Mouse (Mus musculus): ENCODE measurements around the gene Wdfy3. TPM values are rescaled to one million over a fixed set of nuclear protein-coding genes. Genes with fewer than 3 reads are reported as not detected.
"Not testable (repeated sequence)": the region's sequence is repeated elsewhere in the genome, so short reads cannot be mapped to it uniquely, and the experiment has no call there.

The Wdfy3 gene
- total RNA-seq, 1 experiment from 2014 or later, result 20.8 TPM

- no peak for ATAC-seq (ENCODE audit: extremely low read depth, insufficient number of reproducible peaks, low FRiP score, poor library complexity, severe bottlenecking)
These were observed 214.2 kb downstream of the Wdfy3 start for GRCm38 (mm10) chr5:101855475-101855874.

GRCm38 (mm10) chr5:101854667-101855066 is 215.1 kb downstream of the Wdfy3 start:
- no peak for ATAC-seq (ENCODE audit: extremely low read depth, insufficient number of reproducible peaks, low FRiP score, poor library complexity, severe bottlenecking)

GRCm38 (mm10) chr5:101854100-101854499 is 215.6 kb downstream of the Wdfy3 start:
- ATAC-seq (ENCODE audit: extremely low read depth, insufficient number of reproducible peaks, low FRiP score, poor library complexity, severe bottlenecking), result no peak

- no peak for ATAC-seq (ENCODE audit: extremely low read depth, insufficient number of reproducible peaks, low FRiP score, poor library complexity, severe bottlenecking)
These were observed 217.5 kb downstream of the Wdfy3 start for GRCm38 (mm10) chr5:101852116-101852680.

- no peak for ATAC-seq (ENCODE audit: extremely low read depth, insufficient number of reproducible peaks, low FRiP score, poor library complexity, severe bottlenecking)
These were observed 218.6 kb downstream of the Wdfy3 start for GRCm38 (mm10) chr5:101851133-101851532.

GRCm38 (mm10) chr5:101847762-101848161 is 222.0 kb downstream of the Wdfy3 start:
- no peak for ATAC-seq (ENCODE audit: extremely low read depth, insufficient number of reproducible peaks, low FRiP score, poor library complexity, severe bottlenecking)

- no peak for ATAC-seq (ENCODE audit: extremely low read depth, insufficient number of reproducible peaks, low FRiP score, poor library complexity, severe bottlenecking)
These were observed 222.4 kb downstream of the Wdfy3 start for GRCm38 (mm10) chr5:101847323-101847722.

GRCm38 (mm10) chr5:101845930-101846329 is 223.8 kb downstream of the Wdfy3 start:
- ATAC-seq (ENCODE audit: extremely low read depth, insufficient number of reproducible peaks, low FRiP score, poor library complexity, severe bottlenecking), result no peak

- no peak for ATAC-seq (ENCODE audit: extremely low read depth, insufficient number of reproducible peaks, low FRiP score, poor library complexity, severe bottlenecking)
These were observed 224.7 kb downstream of the Wdfy3 start for GRCm38 (mm10) chr5:101845011-101845410.

- ATAC-seq (ENCODE audit: extremely low read depth, insufficient number of reproducible peaks, low FRiP score, poor library complexity, severe bottlenecking), result no peak
These were observed 229.2 kb downstream of the Wdfy3 start for GRCm38 (mm10) chr5:101840476-101840875.

- not testable (repeated sequence) for ATAC-seq (ENCODE audit: extremely low read depth, insufficient number of reproducible peaks, low FRiP score, poor library complexity, severe bottlenecking)
These were observed 232.1 kb downstream of the Wdfy3 start for GRCm38 (mm10) chr5:101837605-101838004.

GRCm38 (mm10) chr5:101836221-101836620 is 233.5 kb downstream of the Wdfy3 start:
- ATAC-seq (ENCODE audit: extremely low read depth, insufficient number of reproducible peaks, low FRiP score, poor library complexity, severe bottlenecking), result no peak

GRCm38 (mm10) chr5:101833875-101834274 is 235.8 kb downstream of the Wdfy3 start:
- no peak for ATAC-seq (ENCODE audit: extremely low read depth, insufficient number of reproducible peaks, low FRiP score, poor library complexity, severe bottlenecking)

- no peak for ATAC-seq (ENCODE audit: extremely low read depth, insufficient number of reproducible peaks, low FRiP score, poor library complexity, severe bottlenecking)
These were observed 236.7 kb downstream of the Wdfy3 start for GRCm38 (mm10) chr5:101832991-101833390.

GRCm38 (mm10) chr5:101832042-101832441 is 237.7 kb downstream of the Wdfy3 start:
- ATAC-seq (ENCODE audit: extremely low read depth, insufficient number of reproducible peaks, low FRiP score, poor library complexity, severe bottlenecking), result no peak

- ATAC-seq (ENCODE audit: extremely low read depth, insufficient number of reproducible peaks, low FRiP score, poor library complexity, severe bottlenecking), result no peak
These were observed 239.5 kb downstream of the Wdfy3 start for GRCm38 (mm10) chr5:101830180-101830579.

GRCm38 (mm10) chr5:101828932-101829331 is 240.8 kb downstream of the Wdfy3 start:
- no peak for ATAC-seq (ENCODE audit: extremely low read depth, insufficient number of reproducible peaks, low FRiP score, poor library complexity, severe bottlenecking)

GRCm38 (mm10) chr5:101827477-101827876 is 242.2 kb downstream of the Wdfy3 start:
- ATAC-seq (ENCODE audit: extremely low read depth, insufficient number of reproducible peaks, low FRiP score, poor library complexity, severe bottlenecking), result no peak

- ATAC-seq (ENCODE audit: extremely low read depth, insufficient number of reproducible peaks, low FRiP score, poor library complexity, severe bottlenecking), result no peak
These were observed 243.2 kb downstream of the Wdfy3 start for GRCm38 (mm10) chr5:101826531-101826970.

GRCm38 (mm10) chr5:101825111-101825911 is 244.4 kb downstream of the Wdfy3 start:
- no peak for ATAC-seq (ENCODE audit: extremely low read depth, insufficient number of reproducible peaks, low FRiP score, poor library complexity, severe bottlenecking)

All from neutrophil, adult 5-6 weeks (primary cell).